Mouse (Mus musculus) B cell, adult 2 months (primary cell): ENCODE results near the gene Unc5cl.
"Not testable (repeated sequence)": the region's sequence is repeated elsewhere in the genome, so short reads cannot be mapped to it uniquely, and the experiment has no call there.

Source experiments
- DNase-seq, 2 experiments: peaks; one replicate each; pipeline ENCODE4 v3.0.0; 2022

Gene Unc5cl

DNA sequence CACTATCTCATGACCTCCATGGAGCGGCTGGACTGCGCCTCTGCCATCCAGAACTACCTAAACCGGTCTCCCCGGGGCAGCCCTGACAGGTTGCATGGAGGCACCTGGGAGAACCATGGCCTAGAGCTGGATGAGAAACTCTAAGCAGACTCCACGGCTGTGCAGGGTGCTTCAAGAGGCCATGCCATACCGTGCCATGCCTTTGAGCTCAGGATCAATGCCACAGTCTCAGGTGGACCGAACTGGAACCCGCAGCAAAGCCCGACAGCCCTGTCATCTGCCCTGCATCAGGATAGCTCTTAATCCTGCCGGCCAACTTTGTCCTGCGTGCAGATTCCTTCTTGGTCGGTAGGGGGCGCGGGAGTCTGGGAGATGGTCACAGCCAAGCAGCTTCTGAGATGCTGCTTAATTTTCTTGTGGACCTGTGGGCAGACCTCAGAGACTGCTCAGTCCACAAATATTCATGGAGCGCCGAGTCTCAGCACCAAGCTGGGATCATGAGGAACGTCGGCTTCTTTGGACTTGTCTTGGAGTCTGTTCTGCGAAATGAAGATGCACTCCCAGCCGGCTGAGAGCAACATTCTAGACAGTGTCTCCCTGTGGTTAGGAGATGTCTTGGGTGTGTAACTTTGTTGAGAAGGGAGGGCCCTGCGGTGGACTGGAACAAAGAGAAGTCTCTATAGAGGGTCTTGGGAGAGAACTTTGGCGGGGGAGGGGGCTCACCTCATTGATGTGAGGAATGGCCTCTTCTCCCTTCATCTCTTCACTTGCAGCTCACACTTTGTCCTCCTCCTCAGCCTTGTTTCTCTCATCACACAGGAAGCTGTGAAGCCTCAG lies 12.9 kb downstream of the Unc5cl start:
- DNase-seq, result peak; percentile 89 to 92

GRCm38 (mm10) chr17:48474282-48474681 lies 19.6 kb downstream of the Unc5cl start:
- DNase-seq, result not testable (repeated sequence)

- DNase-seq, result no peak
Observed at GRCm38 (mm10) chr17:48475444-48475843, 20.7 kb downstream of the Unc5cl start.

DNA sequence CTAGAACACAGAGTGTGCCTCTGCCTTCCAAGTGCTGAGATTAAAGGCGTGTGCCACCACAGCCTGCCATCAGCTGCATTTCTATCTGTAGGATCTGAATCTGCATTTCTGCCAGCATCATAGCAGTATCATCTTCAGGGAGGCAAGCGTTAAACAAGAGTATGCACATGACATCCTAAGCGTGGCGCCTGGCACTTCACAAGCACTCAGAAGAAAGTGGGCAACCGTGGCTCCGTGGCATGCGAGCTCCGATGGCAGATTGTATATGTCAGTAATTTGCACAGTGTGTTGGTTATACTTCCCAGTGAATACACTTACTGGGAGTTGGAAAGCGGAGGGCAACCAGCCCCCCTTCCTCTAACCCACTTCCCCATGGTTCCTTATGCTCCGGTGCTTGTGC lies 25.3 kb downstream of the Unc5cl start:
- no peak for DNase-seq

- DNase-seq, result no peak
Observed at GRCm38 (mm10) chr17:48483764-48484163, 29.1 kb downstream of the Unc5cl start.

GRCm38 (mm10) chr17:48484191-48484590 lies 29.5 kb downstream of the Unc5cl start:
- DNase-seq, result no peak

DNA sequence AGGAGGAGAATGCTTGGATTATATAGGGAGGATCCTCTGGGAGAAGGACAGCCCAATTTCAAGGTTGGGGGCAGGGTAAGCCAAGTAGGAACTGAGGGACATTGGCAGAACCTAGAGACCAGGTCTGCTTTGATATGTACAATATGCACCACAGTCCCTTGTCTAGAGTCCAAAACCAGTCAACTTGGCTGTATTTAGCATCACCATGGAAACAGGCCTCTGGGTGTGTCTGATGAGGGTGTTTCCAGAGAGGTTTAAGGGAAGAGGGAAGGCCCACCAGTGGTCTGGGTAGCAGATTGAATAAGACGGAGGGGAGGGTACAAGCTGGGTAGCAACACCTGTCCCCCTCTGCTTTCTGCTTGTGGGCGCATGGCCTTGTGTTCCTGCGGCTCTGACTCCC lies 34.8 kb downstream of the Unc5cl start:
- DNase-seq, result no peak

- DNase-seq, result no peak
Observed at GRCm38 (mm10) chr17:48492621-48493020, 37.9 kb downstream of the Unc5cl start.

- no peak for DNase-seq
Observed at GRCm38 (mm10) chr17:48493582-48493981, 38.9 kb downstream of the Unc5cl start.

DNA sequence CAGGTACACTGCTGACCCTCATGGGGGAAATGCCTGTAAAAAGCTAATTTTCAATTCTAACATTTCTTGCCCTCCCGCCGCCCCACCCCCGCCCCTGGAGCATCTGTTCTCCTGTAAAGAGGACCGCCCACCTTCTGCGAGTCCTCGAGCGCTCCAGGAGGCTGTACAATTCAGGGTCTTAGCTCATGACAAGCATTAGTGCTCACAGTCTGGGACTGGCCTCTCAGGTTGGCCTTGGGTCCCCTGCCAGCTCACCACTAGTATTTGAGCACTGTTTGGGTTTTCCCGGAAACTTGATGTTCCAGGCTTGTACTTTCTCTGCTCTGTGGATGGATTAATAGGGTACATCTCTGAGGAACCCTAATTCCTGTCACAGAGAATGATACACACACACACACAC lies 39.3 kb downstream of the Unc5cl start:
- DNase-seq, result no peak

DNA sequence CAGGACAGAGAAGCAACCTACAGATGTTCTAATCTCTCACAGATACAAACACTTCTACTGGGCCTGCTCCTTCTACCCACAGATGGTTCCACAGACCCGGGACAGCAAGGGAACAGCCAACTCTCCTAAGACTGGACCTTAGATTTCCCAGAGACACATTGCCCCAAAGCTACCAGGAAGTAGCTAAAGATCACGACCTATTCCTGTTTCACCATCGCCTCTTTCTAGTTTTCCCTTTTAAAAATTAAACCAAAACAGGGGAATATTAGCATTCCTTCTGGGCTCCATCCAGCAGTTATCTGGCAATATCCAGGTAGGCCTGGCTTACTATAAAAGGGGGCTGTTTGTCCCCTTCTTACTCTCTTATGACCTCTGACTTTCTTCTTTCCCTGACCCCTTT lies 43.3 kb downstream of the Unc5cl start:
- DNase-seq, result no peak

- DNase-seq, result no peak
Observed at GRCm38 (mm10) chr17:48500846-48501445, 46.2 kb downstream of the Unc5cl start.

DNA sequence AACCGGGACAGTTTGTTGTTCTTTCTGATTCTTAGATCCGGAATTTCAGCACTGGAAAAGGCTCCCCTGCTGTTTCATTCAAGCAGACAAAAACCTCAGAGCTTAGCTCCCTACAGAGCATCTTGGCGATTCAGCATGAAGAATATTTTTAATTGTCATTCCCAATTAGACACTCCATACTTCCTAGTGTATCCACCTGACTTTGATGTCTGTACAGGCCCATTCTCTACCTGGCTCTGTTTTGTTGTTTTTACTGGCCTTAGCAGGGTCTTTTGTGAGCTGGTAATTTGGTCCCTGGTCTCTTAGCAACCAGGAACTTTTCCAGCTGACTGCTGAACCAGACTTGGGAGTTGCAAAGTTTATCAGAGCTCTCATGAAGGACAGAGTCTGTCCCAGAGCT lies 50.3 kb downstream of the Unc5cl start:
- DNase-seq, result no peak

DNA sequence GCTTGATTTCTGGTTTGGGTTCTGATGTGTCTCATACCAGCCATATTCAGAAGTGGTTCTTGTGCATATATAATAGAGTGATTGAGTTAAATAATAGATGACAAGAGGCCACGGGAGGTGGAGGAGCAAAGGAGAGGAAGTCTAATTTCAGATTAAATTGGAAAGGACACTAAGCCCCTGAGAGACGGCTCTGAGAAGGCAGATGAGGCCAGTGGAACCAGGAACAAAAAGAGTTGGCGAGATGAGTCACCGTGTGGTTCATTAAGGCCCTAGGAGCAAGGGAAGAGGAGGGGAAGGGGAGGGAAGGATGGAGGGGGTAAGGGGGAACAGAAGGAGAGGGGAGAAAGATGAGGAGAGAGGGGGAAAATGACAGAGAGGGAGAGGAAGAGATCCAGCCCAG lies 52.3 kb downstream of the Unc5cl start:
- no peak for DNase-seq

- DNase-seq, result no peak
Observed at GRCm38 (mm10) chr17:48509596-48509995, 54.9 kb downstream of the Unc5cl start.

GRCm38 (mm10) chr17:48512614-48513281 lies 58.0 kb downstream of the Unc5cl start:
- DNase-seq, result no peak

DNA sequence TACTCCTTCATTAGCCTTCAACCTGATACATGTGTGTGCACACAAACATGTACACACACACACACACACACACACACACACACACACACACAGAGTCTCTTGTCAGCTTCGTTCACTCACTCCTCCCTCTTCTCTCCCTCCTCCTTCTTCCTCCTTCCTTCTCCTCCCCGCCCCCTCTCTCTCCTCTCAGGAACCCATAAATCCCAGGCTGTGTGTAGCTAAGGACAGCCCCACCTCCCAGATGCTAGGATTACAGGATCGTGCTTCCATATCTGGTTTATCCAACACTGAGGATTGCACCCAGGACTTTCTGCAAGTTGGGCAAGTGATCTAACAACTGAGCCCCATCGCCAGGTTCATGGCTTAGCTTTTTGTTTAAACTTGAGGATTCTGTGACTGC lies 59.9 kb downstream of the Unc5cl start:
- DNase-seq, result no peak

- no peak for DNase-seq
Observed at GRCm38 (mm10) chr17:48519046-48519445, 64.3 kb downstream of the Unc5cl start.

DNA sequence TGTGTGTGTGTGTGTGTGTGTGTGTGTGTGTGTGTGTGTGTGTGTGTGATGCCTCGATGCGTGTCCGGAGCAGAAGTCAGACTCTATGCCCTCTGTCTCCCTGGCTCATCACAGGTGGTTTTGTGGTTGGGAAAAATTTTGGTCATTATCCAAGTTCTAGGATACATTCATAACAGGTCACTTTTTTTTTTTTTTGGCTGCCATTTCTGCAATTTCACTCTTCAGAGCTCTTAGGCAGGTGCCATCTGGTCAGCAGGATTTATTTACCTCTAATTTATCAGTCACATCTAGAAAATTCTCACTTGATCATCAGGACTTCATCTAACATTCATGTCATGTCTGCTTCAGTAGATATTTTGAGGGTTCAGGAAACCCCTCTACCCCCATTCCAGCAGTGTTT lies 65.7 kb downstream of the Unc5cl start:
- no peak for DNase-seq

- DNase-seq, result no peak
Observed at GRCm38 (mm10) chr17:48523056-48523455, 68.4 kb downstream of the Unc5cl start.

- DNase-seq, result no peak
Observed at GRCm38 (mm10) chr17:48533844-48534705, 79.4 kb downstream of the Unc5cl start.

GRCm38 (mm10) chr17:48538328-48538727 lies 83.6 kb downstream of the Unc5cl start:
- DNase-seq, result peak; percentile 48

DNA sequence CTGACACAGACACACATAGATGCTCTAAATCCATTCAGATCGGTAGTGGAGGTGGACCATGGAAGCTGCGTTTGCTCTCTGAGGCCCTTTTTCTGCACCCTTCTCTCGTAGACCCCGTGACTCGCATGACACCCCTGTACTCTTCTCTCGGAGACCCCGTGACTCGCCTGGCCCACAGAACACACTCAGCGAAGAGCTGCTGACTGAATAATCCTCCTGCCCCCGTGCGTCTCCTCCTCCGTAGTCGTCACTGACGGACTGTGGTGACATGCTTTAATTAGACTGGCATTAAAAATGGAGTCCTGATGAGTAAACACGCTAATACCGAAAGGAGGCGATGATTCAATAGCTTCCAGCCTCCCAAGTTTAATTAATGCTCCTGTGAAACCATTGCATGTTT lies 84.6 kb downstream of the Unc5cl start:
- DNase-seq, result no peak
